Mouse (Mus musculus) midbrain, embryonic 14.5 days (tissue): ENCODE results near the gene Ano10. TPM values are rescaled to one million over a fixed set of nuclear protein-coding genes. Genes with fewer than 3 reads are reported as not detected.
A peak's percentile ranks its signal among the peaks of the same experiment; 100 is the strongest.

ENCODE experiments used
- ATAC-seq: fragments of 200-750 bp; cut with Nextera tagmentation; 2 replicates; pipeline ENCODE4 v1.8.0; 2017; ENCODE audit warnings: moderate number of reproducible peaks, moderate library complexity; ENCODE audit not compliant: low FRiP score, low TSS enrichment
- DNase-seq: peaks from one replicate; pipeline ENCODE4 v3.0.0-alpha.2; 2015
- H3K27ac ChIP-seq: fragments of 300-500 bp; sonication (generic); replicated peaks from 2 replicates; pipeline ENCODE4 v1.5.1; 2014; ENCODE audit warnings: mild to moderate bottlenecking, low read depth, low read length, moderate library complexity
- H3K27me3 ChIP-seq: fragments of 300-500 bp; sonication (generic); 2 replicates; pipeline ENCODE4 v1.6.1; 2014; ENCODE audit warnings: low read length, control low read depth, mixed read lengths; ENCODE audit not compliant: control insufficient read depth, insufficient read depth
- H3K36me3 ChIP-seq: fragments of 300-500 bp; sonication (generic); 2 replicates; pipeline ENCODE4 v1.6.1; 2014; ENCODE audit warnings: low read length, control low read depth; ENCODE audit not compliant: control insufficient read depth, insufficient read depth
- H3K4me1 ChIP-seq: fragments of 300-500 bp; sonication (generic); 2 replicates; pipeline ENCODE4 v1.6.1; 2014; ENCODE audit warnings: mild to moderate bottlenecking, antibody characterized with exemption, low read length, control low read depth; ENCODE audit not compliant: control insufficient read depth, insufficient read depth
- H3K4me2 ChIP-seq: fragments of 300-500 bp; sonication (generic); 2 replicates; pipeline ENCODE4 v1.6.1; 2014; ENCODE audit warnings: mild to moderate bottlenecking, low read length, moderate library complexity
- H3K4me3 ChIP-seq: fragments of 300-500 bp; sonication (generic); replicated peaks from 2 replicates; pipeline ENCODE4 v1.5.1; 2014; ENCODE audit warnings: low read depth, low read length
- H3K9ac ChIP-seq: fragments of 300-500 bp; sonication (generic); replicated peaks from 2 replicates; pipeline ENCODE4 v1.6.1; 2014; ENCODE audit warnings: mild to moderate bottlenecking, low read length, moderate library complexity
- H3K9me3 ChIP-seq: fragments of 300-500 bp; sonication (generic); 2 replicates; pipeline ENCODE4 v1.6.1; 2016; ENCODE audit warnings: low read length, control low read depth, mixed read lengths; ENCODE audit not compliant: control insufficient read depth
- WGBS: fragments of 180-500 bp; shearing (Covaris S2); extraction: QIAGEN DNeasy Blood & Tissue Kit; methylation state at CpG from one replicate; pipeline ENCODE4 v1.1.7; 2014; 5-methylcytosine and 5-hydroxymethylcytosine counted together
- polyA plus RNA-seq: library from polyadenylated mRNA; unstranded; fragments of >200 nt; fragmentation: Nextera tagmentation; extraction: Ambion mirVana; gene quantifications from 2 replicates; pipeline ENCODE4 v1.2.1, GENCODE M21; 2014

The Ano10 gene
- polyA plus RNA-seq, 1 experiment from 2014 or later: 41.2 TPM

DNA sequence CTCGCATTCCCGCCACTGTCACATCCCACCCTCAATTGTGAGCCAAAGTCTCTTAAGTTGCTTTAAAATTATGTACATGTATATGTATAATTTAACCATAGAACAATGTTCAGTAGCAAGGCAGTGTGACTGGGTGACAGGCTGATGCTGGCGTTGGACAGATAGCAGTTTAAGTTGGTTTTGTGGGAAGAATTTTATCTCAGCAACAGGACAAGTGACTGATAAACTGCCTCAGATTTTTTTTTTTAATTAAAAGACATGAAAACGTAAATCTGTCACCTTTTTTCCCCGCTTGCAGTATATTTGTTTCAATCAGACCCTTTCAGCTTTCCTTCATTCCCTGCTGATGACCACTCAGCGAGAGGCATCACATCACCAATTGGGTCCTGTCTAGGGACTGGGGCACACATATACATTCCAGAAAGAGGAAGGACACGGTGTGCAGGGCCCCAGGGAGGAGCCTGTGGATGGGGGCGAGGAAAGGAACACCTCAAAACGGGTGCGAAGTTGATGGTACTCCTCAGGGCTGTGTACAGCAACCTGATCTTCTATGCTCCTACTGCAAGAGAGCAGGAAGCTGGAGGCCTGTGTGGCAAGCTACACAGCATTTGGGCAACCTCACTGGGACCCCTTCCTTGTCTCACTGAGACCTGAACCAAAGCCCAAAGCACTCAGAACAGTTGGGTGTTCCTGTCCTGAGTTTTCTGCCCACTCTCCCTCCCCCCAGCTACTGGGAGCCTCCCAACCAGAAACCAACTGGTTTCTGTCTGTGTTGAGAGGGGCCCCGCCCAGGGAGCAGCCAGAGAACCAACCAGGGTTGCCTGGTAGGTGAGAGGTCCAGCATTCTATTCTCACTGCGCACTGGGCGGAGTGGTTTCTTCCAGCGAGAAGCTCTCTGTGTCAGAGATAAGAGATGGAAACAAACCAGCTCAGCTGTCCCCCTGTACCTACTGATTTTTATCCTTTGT is 15.1 kb upstream of the Ano10 start:
- Histone ChIP-seq H3K27me3 (no peaks in the 10 kb centered on the region), H3K36me3 (no peaks in the 10 kb centered on the region), H3K4me3 (no peak overlapping the region), H3K9ac (no peak overlapping the region), H3K27ac (no peak overlapping the region), H3K4me1 (peaks cover 9% of the 10 kb centered on the region), H3K4me2 (no peak overlapping the region), H3K9me3 (no peaks in the 10 kb centered on the region)
- DNase-seq (no peak), ATAC-seq (no peak)
- WGBS: 75% methylated on average over 14 of the region's 14 CpGs

- no peak overlapping the region for H3K9ac ChIP-seq
- peaks cover under 1% of the 10 kb centered on the region; the same call in 1 of the 2 replicates for H3K4me1 ChIP-seq
- no peaks in the 10 kb centered on the region for H3K27me3 ChIP-seq
- no peaks in the 10 kb centered on the region for H3K9me3 ChIP-seq
- no peak overlapping the region for H3K27ac ChIP-seq
- no peak overlapping the region for H3K4me2 ChIP-seq
- DNase-seq (no peak), ATAC-seq (no peak)
- no peak overlapping the region for H3K4me3 ChIP-seq
- no peaks in the 10 kb centered on the region for H3K36me3 ChIP-seq
- 82% methylated on average over 3 of the region's 3 CpGs for WGBS
These were observed 11.1 kb upstream of the Ano10 start for GRCm38 (mm10) chr9:122305302-122305701.

DNA sequence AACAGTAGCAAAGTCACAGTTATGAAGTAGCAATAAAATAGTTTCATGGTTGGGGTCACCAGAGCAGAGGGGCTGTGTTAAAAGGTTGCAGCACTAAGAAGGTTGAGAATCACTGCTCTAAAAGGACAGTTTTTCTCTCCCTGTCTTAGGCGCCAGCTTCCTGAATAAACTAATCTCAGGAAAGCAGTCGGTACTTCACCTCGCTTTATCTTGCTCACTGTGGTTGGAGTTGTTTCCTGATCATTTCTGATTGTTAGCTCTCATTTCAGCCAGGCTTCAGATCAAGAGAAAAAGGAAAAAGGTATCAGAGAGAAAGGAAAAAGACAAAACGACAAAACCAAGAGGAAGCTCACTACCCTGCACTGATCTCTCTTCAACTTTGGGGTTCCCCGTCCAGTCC is 1.9 kb upstream of the Ano10 start:
- no peak overlapping the region for H3K27ac ChIP-seq
- no peaks in the 10 kb centered on the region for H3K36me3 ChIP-seq
- DNase-seq (no peak), ATAC-seq (no peak)
- H3K4me1 ChIP-seq: peaks cover 6% of the 10 kb centered on the region
- 99% methylated on average over 5 of the region's 5 CpGs for WGBS
- H3K9ac ChIP-seq: no peak overlapping the region
- H3K9me3 ChIP-seq: no peaks in the 10 kb centered on the region
- no peak overlapping the region for H3K4me2 ChIP-seq
- no peak overlapping the region for H3K4me3 ChIP-seq
- H3K27me3 ChIP-seq: no peaks in the 10 kb centered on the region

DNA sequence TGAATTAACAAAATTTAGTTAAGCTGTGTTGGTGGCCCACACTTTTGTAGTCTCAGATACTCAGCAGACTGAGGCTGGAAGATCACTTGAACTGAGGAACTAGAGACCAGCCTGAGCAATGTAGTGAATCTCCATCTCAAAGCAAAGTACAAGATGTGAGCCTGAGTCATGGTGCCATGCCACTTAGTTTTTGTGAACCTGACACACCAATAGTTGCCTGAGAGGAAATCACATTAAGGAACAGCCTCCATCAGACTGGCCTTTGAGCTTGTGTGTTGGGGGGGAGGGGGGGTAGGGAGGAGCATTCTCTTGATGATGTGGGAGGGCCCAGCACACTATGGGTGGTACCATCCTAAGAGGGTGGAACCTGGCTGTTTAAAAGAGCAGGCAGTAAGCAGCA is 1.2 kb upstream of the Ano10 start:
- no peak overlapping the region for H3K4me2 ChIP-seq
- H3K27ac ChIP-seq: no peak overlapping the region
- no peak overlapping the region for H3K4me3 ChIP-seq
- H3K36me3 ChIP-seq: no peaks in the 10 kb centered on the region
- no peaks in the 10 kb centered on the region for H3K9me3 ChIP-seq
- no peak overlapping the region for H3K9ac ChIP-seq
- ATAC-seq (no peak), DNase-seq (no peak)
- no peaks in the 10 kb centered on the region for H3K27me3 ChIP-seq
- H3K4me1 ChIP-seq: peaks cover 6% of the 10 kb centered on the region

- peaks cover 6% of the 10 kb centered on the region for H3K4me1 ChIP-seq
- DNase-seq (no peak), ATAC-seq (no peak)
- H3K27ac ChIP-seq: peak overlapping the region; percentile 86
- no peaks in the 10 kb centered on the region for H3K9me3 ChIP-seq
- H3K4me3 ChIP-seq: peak overlapping the region; percentile 72
- no peaks in the 10 kb centered on the region for H3K36me3 ChIP-seq
- WGBS: under 1% methylated on average over 23 of the region's 23 CpGs
- peak overlapping the region; percentile 65 for H3K4me2 ChIP-seq
- H3K9ac ChIP-seq: peak overlapping the region; percentile 77
- H3K27me3 ChIP-seq: no peaks in the 10 kb centered on the region
These were observed 370 bp downstream of the Ano10 start for GRCm38 (mm10) chr9:122293865-122294241.

- no peaks in the 10 kb centered on the region for H3K9me3 ChIP-seq
- H3K27me3 ChIP-seq: no peaks in the 10 kb centered on the region
- no peak overlapping the region for H3K4me2 ChIP-seq
- no peak overlapping the region for H3K9ac ChIP-seq
- H3K4me1 ChIP-seq: peaks cover 13% of the 10 kb centered on the region
- WGBS: 96% methylated on average over 2 of the region's 2 CpGs
- no peak for DNase-seq
- ATAC-seq: no peak
- no peak overlapping the region for H3K4me3 ChIP-seq
- no peak overlapping the region for H3K27ac ChIP-seq
- H3K36me3 ChIP-seq: no peaks in the 10 kb centered on the region
These were observed 4.0 kb downstream of the Ano10 start for GRCm38 (mm10) chr9:122290192-122290591.

DNA sequence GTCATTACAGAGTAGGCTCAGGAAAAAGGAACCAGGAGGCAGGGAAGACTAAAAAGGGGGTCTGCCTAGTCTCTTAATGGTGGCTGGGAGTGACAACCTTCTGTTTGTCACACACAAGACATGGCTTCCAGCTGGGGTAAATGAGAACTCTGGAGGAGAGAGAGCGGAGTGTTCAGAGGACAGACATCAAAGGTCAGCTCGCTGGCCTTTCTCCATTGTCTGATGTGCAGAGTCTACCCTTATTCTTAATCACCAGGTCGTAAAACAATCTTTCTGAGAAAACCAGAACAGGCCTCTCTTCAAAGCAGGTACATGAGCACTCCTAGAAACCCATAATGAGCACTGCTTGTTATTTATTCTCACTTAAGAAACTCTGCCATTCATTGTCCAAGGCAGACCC is 5.8 kb downstream of the Ano10 start:
- Histone ChIP-seq H3K4me1 (peaks cover 19% of the 10 kb centered on the region), H3K36me3 (no peaks in the 10 kb centered on the region), H3K4me2 (no peak overlapping the region), H3K27me3 (no peaks in the 10 kb centered on the region), H3K4me3 (no peak overlapping the region), H3K27ac (no peak overlapping the region), H3K9me3 (no peaks in the 10 kb centered on the region), H3K9ac (no peak overlapping the region)
- DNase-seq: no peak
- ATAC-seq: no peak
- 24% methylated on average over 3 of the region's 3 CpGs for WGBS

- Histone ChIP-seq H3K36me3 (no peaks in the 10 kb centered on the region), H3K4me2 (no peak overlapping the region), H3K4me1 (peaks cover 13% of the 10 kb centered on the region), H3K9ac (no peak overlapping the region), H3K4me3 (no peak overlapping the region), H3K27ac (no peak overlapping the region), H3K9me3 (no peaks in the 10 kb centered on the region), H3K27me3 (no peaks in the 10 kb centered on the region)
- no peak for ATAC-seq
- WGBS: 91% methylated on average over 3 of the region's 3 CpGs
- no peak for DNase-seq
These were observed 6.7 kb downstream of the Ano10 start for GRCm38 (mm10) chr9:122287526-122287925.

GRCm38 (mm10) chr9:122285833-122286310 is 8.4 kb downstream of the Ano10 start:
- no peaks in the 10 kb centered on the region for H3K9me3 ChIP-seq
- no peak for DNase-seq
- no peak overlapping the region for H3K4me3 ChIP-seq
- H3K36me3 ChIP-seq: no peaks in the 10 kb centered on the region
- peak; percentile 40; the same call in 1 of the 2 replicates for ATAC-seq
- H3K4me2 ChIP-seq: 0 out of 2 replicates have a peak overlapping the region, but pooled peaks have one; percentile 17
- H3K4me1 ChIP-seq: peaks cover 13% of the 10 kb centered on the region
- H3K9ac ChIP-seq: no peak overlapping the region
- 11% methylated on average over 4 of the region's 4 CpGs for WGBS
- H3K27ac ChIP-seq: 0 out of 2 replicates have a peak overlapping the region, but pooled peaks have one; percentile 5
- H3K27me3 ChIP-seq: no peaks in the 10 kb centered on the region
